Mouse (Mus musculus) neural tube, embryonic 15.5 days (tissue): Measurements from ENCODE around the gene E130311K13Rik. TPM values are rescaled to one million over a fixed set of nuclear protein-coding genes. Genes with fewer than 3 reads are reported as not detected.
A peak's percentile ranks its signal among the peaks of the same experiment; 100 is the strongest.

Experiments
- ATAC-seq: fragments of 200-750 bp; cut with Nextera tagmentation; 2 replicates; pipeline ENCODE4 v1.8.0; 2017; ENCODE audit warnings: mild to moderate bottlenecking, moderate TSS enrichment, moderate library complexity; ENCODE audit not compliant: low FRiP score
- H3K27ac ChIP-seq: fragments of 300-500 bp; sonication (generic); replicated peaks from 2 replicates; pipeline ENCODE4 v1.5.1; 2015; ENCODE audit warnings: mild to moderate bottlenecking, inconsistent platforms
- H3K27me3 ChIP-seq: fragments of 300-500 bp; sonication (generic); replicated peaks from 2 replicates; pipeline ENCODE4 v1.6.1; 2015; ENCODE audit warnings: inconsistent platforms
- H3K36me3 ChIP-seq: fragments of 300-500 bp; sonication (generic); 2 replicates; pipeline ENCODE4 v1.6.1; 2015; ENCODE audit warnings: inconsistent platforms
- H3K4me1 ChIP-seq: fragments of 300-500 bp; sonication (generic); 2 replicates; pipeline ENCODE4 v1.6.1; 2015; ENCODE audit warnings: inconsistent platforms
- H3K4me2 ChIP-seq: fragments of 300-500 bp; sonication (generic); 2 replicates; pipeline ENCODE4 v1.6.1; 2015; ENCODE audit warnings: inconsistent platforms, mild to moderate bottlenecking, moderate library complexity
- H3K4me3 ChIP-seq: fragments of 300-500 bp; sonication (generic); replicated peaks from 2 replicates; pipeline ENCODE4 v1.5.1; 2015; ENCODE audit warnings: mild to moderate bottlenecking, inconsistent platforms
- H3K9ac ChIP-seq: fragments of 300-500 bp; sonication (generic); replicated peaks from 2 replicates; pipeline ENCODE4 v1.6.1; 2015; ENCODE audit warnings: mild to moderate bottlenecking, inconsistent platforms
- H3K9me3 ChIP-seq: fragments of 300-500 bp; sonication (generic); replicated peaks from 2 replicates; pipeline ENCODE4 v1.6.1; 2016; ENCODE audit warnings: inconsistent platforms
- WGBS: fragments of 180-500 bp; shearing (Covaris S2); methylation state at CpG from one replicate; pipeline ENCODE4 v1.1.7; 2015; ENCODE audit warnings: mixed read lengths; 5-methylcytosine and 5-hydroxymethylcytosine counted together
- polyA plus RNA-seq: library from polyadenylated mRNA; unstranded; fragments of >200 nt; fragmentation: Nextera tagmentation; extraction: Ambion mirVana; gene quantifications from 2 replicates; pipeline ENCODE4 v1.2.1, GENCODE M21; 2015

Gene E130311K13Rik
- polyA plus RNA-seq, 1 experiment from 2014 or later, result 8.0 TPM

- Histone ChIP-seq H3K27me3 (no peaks in the 10 kb centered on the region), H3K9ac (no peak overlapping the region), H3K4me2 (no peak overlapping the region), H3K4me3 (no peak overlapping the region), H3K4me1 (peaks cover 5% of the 10 kb centered on the region; the same call in 1 of the 2 replicates), H3K9me3 (0 out of 2 replicates have a peak, but pooled peaks cover 4% of the 10 kb centered on the region), H3K36me3 (0 out of 2 replicates have a peak, but pooled peaks cover 4% of the 10 kb centered on the region), H3K27ac (no peak overlapping the region)
- WGBS, result 92% methylated on average over 2 of the region's 2 CpGs
- ATAC-seq, result no peak
Observed at GRCm38 (mm10) chr3:63881065-63881464, 48.2 kb downstream of the E130311K13Rik start.

GRCm38 (mm10) chr3:63878995-63879666 is 50.1 kb downstream of the E130311K13Rik start:
- H3K27me3 ChIP-seq, result no peaks in the 10 kb centered on the region
- WGBS, result 42% methylated on average over 4 of the region's 4 CpGs
- no peak overlapping the region for H3K4me3 ChIP-seq
- peaks cover 5% of the 10 kb centered on the region; the same call in 1 of the 2 replicates for H3K4me1 ChIP-seq
- no peak overlapping the region for H3K27ac ChIP-seq
- no peak overlapping the region for H3K9ac ChIP-seq
- H3K36me3 ChIP-seq, result no peaks in the 10 kb centered on the region
- peak; percentile 24; the same call in 1 of the 2 replicates for ATAC-seq
- no peak overlapping the region for H3K4me2 ChIP-seq
- H3K9me3 ChIP-seq, result no peaks in the 10 kb centered on the region

- no peak for ATAC-seq
- Histone ChIP-seq H3K27ac (no peak overlapping the region), H3K27me3 (no peaks in the 10 kb centered on the region), H3K4me3 (no peak overlapping the region), H3K4me1 (no peaks in the 10 kb centered on the region), H3K9ac (no peak overlapping the region), H3K9me3 (no peaks in the 10 kb centered on the region), H3K36me3 (no peaks in the 10 kb centered on the region), H3K4me2 (no peak overlapping the region)
- WGBS, result 31% methylated on average over 1 of the region's 1 CpGs
Observed at GRCm38 (mm10) chr3:63872818-63873217, 56.5 kb downstream of the E130311K13Rik start.

- ATAC-seq, result no peak
- no peaks in the 10 kb centered on the region for H3K9me3 ChIP-seq
- 4% methylated on average over 2 of the region's 2 CpGs for WGBS
Observed at GRCm38 (mm10) chr3:63871249-63871648, 58.0 kb downstream of the E130311K13Rik start.

GRCm38 (mm10) chr3:63868285-63868684 is 61.0 kb downstream of the E130311K13Rik start:
- 75% methylated on average over 1 of the region's 1 CpGs for WGBS
- H3K27ac ChIP-seq, result no peak overlapping the region
- H3K27me3 ChIP-seq, result no peaks in the 10 kb centered on the region
- ATAC-seq, result no peak
- H3K4me3 ChIP-seq, result no peak overlapping the region
- no peaks in the 10 kb centered on the region for H3K9me3 ChIP-seq
- no peaks in the 10 kb centered on the region for H3K36me3 ChIP-seq
- 0 out of 2 replicates have a peak, but pooled peaks cover 2% of the 10 kb centered on the region for H3K4me1 ChIP-seq
- no peak overlapping the region for H3K9ac ChIP-seq
- H3K4me2 ChIP-seq, result no peak overlapping the region

More at GRCm38 (mm10) chr3:63871249-63871648, 58.0 kb downstream of the E130311K13Rik start:
- H3K4me3 ChIP-seq, result no peak overlapping the region
- no peak overlapping the region for H3K27ac ChIP-seq
- H3K27me3 ChIP-seq, result no peaks in the 10 kb centered on the region
- H3K4me1 ChIP-seq, result no peaks in the 10 kb centered on the region
- no peak overlapping the region for H3K4me2 ChIP-seq
- H3K36me3 ChIP-seq, result no peaks in the 10 kb centered on the region
- H3K9ac ChIP-seq, result no peak overlapping the region

- no peak overlapping the region for H3K4me2 ChIP-seq
- no peaks in the 10 kb centered on the region for H3K36me3 ChIP-seq
- no peaks in the 10 kb centered on the region for H3K9me3 ChIP-seq
- no peak overlapping the region for H3K4me3 ChIP-seq
- 68% methylated on average over 2 of the region's 2 CpGs for WGBS
- H3K27me3 ChIP-seq, result no peaks in the 10 kb centered on the region
- no peak overlapping the region for H3K9ac ChIP-seq
- H3K27ac ChIP-seq, result no peak overlapping the region
- no peak for ATAC-seq
- H3K4me1 ChIP-seq, result 0 out of 2 replicates have a peak, but pooled peaks cover 2% of the 10 kb centered on the region
Observed at GRCm38 (mm10) chr3:63865069-63865468, 64.2 kb downstream of the E130311K13Rik start.

Other genes with a start within 250 kb of the E130311K13Rik start
- gene Plch1, start 30.0 kb downstream of the E130311K13Rik start, polyA plus RNA-seq, result 5.8 and 6.8 TPM in 2 replicates
- 18.9 and 19.8 TPM in 2 replicates for gene Slc33a1, start 35.3 kb upstream of the E130311K13Rik start, polyA plus RNA-seq
- 38.2 and 38.8 TPM in 2 replicates for gene Gmps, start 46.6 kb upstream of the E130311K13Rik start, polyA plus RNA-seq
- gene Vmn2r1, start 152.1 kb upstream of the E130311K13Rik start, polyA plus RNA-seq, result 0.08 and 0.12 TPM in 2 replicates
- gene Vmn2r2, start 212.5 kb upstream of the E130311K13Rik start, polyA plus RNA-seq, result 0.09 TPM in 1 of 2 replicates, not detected in the other